Mouse (Mus musculus): ENCODE measurements around the gene Psma3. TPM values are rescaled to one million over a fixed set of nuclear protein-coding genes. Genes with fewer than 3 reads are reported as not detected.

Psma3 gene
- polyA plus RNA-seq, 1 experiment = 210 TPM

DNA sequence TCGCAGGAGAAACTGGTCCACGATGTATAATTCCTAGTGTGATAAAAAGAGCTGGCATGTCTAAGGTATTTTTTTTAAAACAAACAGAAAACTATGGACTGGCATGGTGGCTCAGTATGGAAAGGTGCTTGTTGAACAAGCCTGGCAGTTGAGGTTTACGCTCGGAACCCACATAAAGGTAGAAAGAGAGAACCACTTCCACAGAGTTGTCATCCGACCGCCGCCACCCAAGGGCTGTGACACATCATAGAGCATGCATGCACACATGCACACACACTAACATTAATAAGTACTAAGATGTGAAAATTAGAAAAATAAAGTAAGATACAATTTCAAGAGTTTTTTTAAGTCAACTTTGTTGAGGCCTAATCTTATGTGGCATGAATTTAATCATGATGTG, 33.6 kb upstream of the Psma3 start:
- Histone ChIP-seq H3K4me2 (ENCODE audit: low read depth) (no peak overlapping the region), H3K4me3 (no peak overlapping the region), H3K27me3 (ENCODE audit: control insufficient read depth, insufficient read depth, insufficient read length) (no peaks in the 10 kb centered on the region), H3ac (ENCODE audit: control insufficient read depth, insufficient read length) (no peak overlapping the region), H3K36me3 (ENCODE audit: control insufficient read depth, insufficient read depth) (peaks cover 31% of the 10 kb centered on the region), H3K79me2 (ENCODE audit: control insufficient read depth, insufficient read depth) (peaks cover 26% of the 10 kb centered on the region)
- no peak for TF ChIP-seq MYOG (IDR thresholded peaks at IDR 0.05; ENCODE audit: control insufficient read depth in 1 of 3, insufficient read depth in 1 of 3, insufficient read length in 2 of 3, low read depth in 2 of 3)
- no peak for TF ChIP-seq MYOD1 (IDR thresholded peaks at IDR 0.05; ENCODE audit: control insufficient read depth in 1 of 3, insufficient read length in 2 of 3, low read depth in 2 of 3)
- TF ChIP-seq E2F4 (IDR thresholded peaks at IDR 0.05; ENCODE audit: insufficient read depth) = no peak
- no peak for TF ChIP-seq SRF (IDR thresholded peaks at IDR 0.05; ENCODE audit: control insufficient read depth, insufficient read length, low read depth)
- no peak for TF ChIP-seq POLR2AphosphoS2 (IDR thresholded peaks at IDR 0.05; ENCODE audit: insufficient read length, low read depth)
- TF ChIP-seq USF1 (IDR thresholded peaks at IDR 0.05; ENCODE audit: low read depth) = no peak
- TF ChIP-seq CEBPB (IDR thresholded peaks at IDR 0.05; ENCODE audit: insufficient read depth, poor library complexity, severe bottlenecking) = no peak
- no peak for TF ChIP-seq REST (IDR thresholded peaks at IDR 0.05; ENCODE audit: insufficient read depth, insufficient read length)
- no peak for TF ChIP-seq TCF12 (IDR thresholded peaks at IDR 0.05; ENCODE audit: insufficient read depth, poor library complexity, severe bottlenecking)
- TF ChIP-seq TCF3 (IDR thresholded peaks at IDR 0.05; ENCODE audit: insufficient read length, low read depth) = no peak
- no peak for TF ChIP-seq POLR2A (IDR thresholded peaks at IDR 0.05; ENCODE audit: insufficient read length, low read depth)
- TF ChIP-seq MAX (IDR thresholded peaks at IDR 0.05; ENCODE audit: low read depth) = no peak

DNA sequence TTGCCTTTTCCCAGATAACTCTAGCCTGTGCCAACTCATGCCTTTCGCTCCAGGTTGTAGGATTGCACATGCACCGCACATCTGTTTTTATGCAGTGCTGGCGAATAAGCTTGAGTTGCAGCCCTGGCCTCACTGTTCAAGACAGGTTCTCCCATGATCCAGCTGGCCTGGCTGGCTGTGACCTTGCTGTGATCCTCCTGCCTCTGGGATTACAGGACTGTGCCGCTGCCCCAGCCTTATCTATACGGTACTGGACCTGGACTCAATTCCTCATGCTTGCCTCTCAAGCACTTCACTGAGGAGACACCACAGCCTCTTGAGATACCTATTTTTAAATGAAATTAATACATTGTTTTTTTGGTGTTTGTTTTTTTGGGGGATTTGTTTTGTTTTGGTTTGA, 30.2 kb upstream of the Psma3 start:
- no peak overlapping the region for H3K4me3 ChIP-seq
- peaks cover 49% of the 10 kb centered on the region for H3K36me3 ChIP-seq (ENCODE audit: control insufficient read depth, insufficient read depth)
- no peaks in the 10 kb centered on the region for H3K27me3 ChIP-seq (ENCODE audit: control insufficient read depth, insufficient read depth, insufficient read length)
- TF ChIP-seq REST (IDR thresholded peaks at IDR 0.05; ENCODE audit: insufficient read depth, insufficient read length) = no peak
- no peak for TF ChIP-seq CEBPB (IDR thresholded peaks at IDR 0.05; ENCODE audit: insufficient read depth, poor library complexity, severe bottlenecking)
- H3ac ChIP-seq (ENCODE audit: control insufficient read depth, insufficient read length) = no peak overlapping the region
- peaks cover 12% of the 10 kb centered on the region for H3K79me2 ChIP-seq (ENCODE audit: control insufficient read depth, insufficient read depth)
- no peak overlapping the region for H3K4me2 ChIP-seq (ENCODE audit: low read depth)

DNA sequence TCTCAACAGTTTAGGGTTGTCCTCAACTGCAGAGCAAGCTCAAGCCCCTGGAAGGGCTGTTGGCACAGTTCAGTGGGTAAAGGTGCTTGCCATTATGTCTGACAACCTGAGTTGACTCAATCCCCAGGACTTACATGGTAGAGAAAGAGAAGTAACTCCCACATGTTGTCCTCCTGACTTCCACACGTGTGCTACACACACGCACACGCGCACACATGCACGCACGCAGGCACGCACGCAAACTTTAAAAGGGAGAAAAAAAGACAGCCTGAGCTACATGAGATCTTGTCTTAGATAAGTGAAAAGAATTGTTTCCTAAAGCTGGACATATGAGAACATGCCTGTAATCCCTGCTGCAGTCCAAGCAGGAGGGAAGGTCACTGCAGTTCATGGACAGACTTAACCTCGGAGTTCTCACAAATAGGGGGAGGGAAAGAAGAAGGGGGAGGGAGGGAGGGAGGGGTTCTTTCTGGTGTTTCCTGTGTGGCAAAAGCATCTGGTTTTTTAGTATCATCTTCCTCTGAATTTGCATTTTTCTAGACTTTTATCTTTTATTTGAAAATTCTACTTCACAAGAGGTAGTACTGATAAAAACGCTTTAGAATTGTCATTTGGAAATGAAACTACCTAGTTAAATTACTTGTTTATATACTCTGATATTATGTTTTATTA, 27.7 kb upstream of the Psma3 start:
- Histone ChIP-seq H3ac (ENCODE audit: control insufficient read depth, insufficient read length) (no peak overlapping the region), H3K79me2 (ENCODE audit: control insufficient read depth, insufficient read depth) (no peaks in the 10 kb centered on the region), H3K36me3 (ENCODE audit: control insufficient read depth, insufficient read depth) (peaks cover 66% of the 10 kb centered on the region), H3K4me2 (ENCODE audit: low read depth) (no peak overlapping the region), H3K27me3 (ENCODE audit: control insufficient read depth, insufficient read depth, insufficient read length) (no peaks in the 10 kb centered on the region), H3K4me3 (no peak overlapping the region)
- TF ChIP-seq POLR2A (IDR thresholded peaks at IDR 0.05; ENCODE audit: insufficient read length, low read depth) (no peak), SRF (IDR thresholded peaks at IDR 0.05; ENCODE audit: control insufficient read depth, insufficient read length, low read depth) (no peak), REST (IDR thresholded peaks at IDR 0.05; ENCODE audit: insufficient read depth, insufficient read length) (no peak), E2F4 (IDR thresholded peaks at IDR 0.05; ENCODE audit: insufficient read depth) (no peak)

DNA sequence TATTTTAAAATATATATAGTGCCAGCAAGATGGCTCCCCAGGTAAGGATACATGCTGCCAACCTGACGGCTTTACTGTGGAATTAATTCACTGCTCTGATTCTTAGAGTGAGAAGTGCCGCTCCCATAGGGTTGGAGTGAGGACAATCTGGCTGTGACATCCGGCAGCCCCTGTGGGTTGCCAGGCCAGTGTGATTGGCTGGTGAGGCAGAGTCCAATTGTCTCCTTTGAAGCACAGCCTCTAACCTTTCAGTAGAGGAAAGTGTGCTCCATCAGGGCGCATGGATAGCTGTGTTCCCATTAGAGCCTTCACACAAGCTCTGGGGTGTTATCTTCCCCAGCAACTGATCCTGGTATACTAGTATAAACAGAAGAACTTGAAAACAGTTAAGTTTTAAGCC, 15.8 kb upstream of the Psma3 start:
- Histone ChIP-seq H3K4me3 (no peak overlapping the region), H3ac (ENCODE audit: control insufficient read depth, insufficient read length) (no peak overlapping the region), H3K36me3 (ENCODE audit: control insufficient read depth, insufficient read depth) (peaks cover 60% of the 10 kb centered on the region), H3K79me2 (ENCODE audit: control insufficient read depth, insufficient read depth) (no peaks in the 10 kb centered on the region), H3K4me2 (ENCODE audit: low read depth) (no peak overlapping the region), H3K27me3 (ENCODE audit: control insufficient read depth, insufficient read depth, insufficient read length) (no peaks in the 10 kb centered on the region)
- TF ChIP-seq TCF12 (IDR thresholded peaks at IDR 0.05; ENCODE audit: insufficient read depth, poor library complexity, severe bottlenecking) (no peak), POLR2AphosphoS2 (IDR thresholded peaks at IDR 0.05; ENCODE audit: insufficient read length, low read depth) (no peak), POLR2A (IDR thresholded peaks at IDR 0.05; ENCODE audit: insufficient read length, low read depth) (no peak), MYOG (IDR thresholded peaks at IDR 0.05; ENCODE audit: control insufficient read depth in 1 of 3, insufficient read depth in 1 of 3, insufficient read length in 2 of 3, low read depth in 2 of 3) (no peak), E2F4 (IDR thresholded peaks at IDR 0.05; ENCODE audit: insufficient read depth) (no peak), SRF (IDR thresholded peaks at IDR 0.05; ENCODE audit: control insufficient read depth, insufficient read length, low read depth) (no peak)

DNA sequence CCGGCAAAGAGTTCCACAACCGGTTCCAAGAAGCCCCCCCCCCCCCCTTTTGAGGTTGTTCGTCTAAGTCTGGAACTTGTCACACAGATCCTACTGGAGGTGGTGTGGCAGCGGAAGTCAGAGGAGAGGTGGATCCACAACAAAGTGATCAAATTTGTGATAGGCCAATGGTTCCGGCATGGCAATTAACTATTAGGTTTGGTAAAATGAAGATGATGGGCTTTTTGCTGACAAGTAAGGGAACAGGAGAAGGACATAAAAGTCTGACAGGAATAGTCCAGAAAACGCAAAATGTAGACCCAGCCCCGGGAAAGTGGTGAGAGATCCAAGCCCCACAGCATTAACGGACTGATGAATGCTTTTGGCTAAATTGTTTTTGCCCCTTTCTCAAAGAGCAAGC, 6.8 kb upstream of the Psma3 start:
- peak overlapping the region; percentile 89 for H3K4me2 ChIP-seq (ENCODE audit: low read depth)
- H3K27me3 ChIP-seq (ENCODE audit: control insufficient read depth, insufficient read depth, insufficient read length) = no peaks in the 10 kb centered on the region
- H3K36me3 ChIP-seq (ENCODE audit: control insufficient read depth, insufficient read depth) = peaks cover 16% of the 10 kb centered on the region
- peak overlapping the region; percentile 71 for H3ac ChIP-seq (ENCODE audit: control insufficient read depth, insufficient read length)
- TF ChIP-seq CEBPB (IDR thresholded peaks at IDR 0.05; ENCODE audit: insufficient read depth, poor library complexity, severe bottlenecking) (no peak), TCF3 (IDR thresholded peaks at IDR 0.05; ENCODE audit: insufficient read length, low read depth) (no peak), E2F4 (IDR thresholded peaks at IDR 0.05; ENCODE audit: insufficient read depth) (no peak), MYOG (IDR thresholded peaks at IDR 0.05; ENCODE audit: control insufficient read depth in 1 of 3, insufficient read depth in 1 of 3, insufficient read length in 2 of 3, low read depth in 2 of 3) (no peak), MAX (IDR thresholded peaks at IDR 0.05; ENCODE audit: low read depth) (no peak), TCF12 (IDR thresholded peaks at IDR 0.05; ENCODE audit: insufficient read depth, poor library complexity, severe bottlenecking) (no peak), SRF (IDR thresholded peaks at IDR 0.05; ENCODE audit: control insufficient read depth, insufficient read length, low read depth) (no peak), MYOD1 (IDR thresholded peaks at IDR 0.05; ENCODE audit: control insufficient read depth in 1 of 3, insufficient read length in 2 of 3, low read depth in 2 of 3) (no peak), POLR2A (IDR thresholded peaks at IDR 0.05; ENCODE audit: insufficient read length, low read depth) (no peak), POLR2AphosphoS2 (IDR thresholded peaks at IDR 0.05; ENCODE audit: insufficient read length, low read depth) (no peak), USF1 (IDR thresholded peaks at IDR 0.05; ENCODE audit: low read depth) (no peak), REST (IDR thresholded peaks at IDR 0.05; ENCODE audit: insufficient read depth, insufficient read length) (no peak)
- H3K79me2 ChIP-seq (ENCODE audit: control insufficient read depth, insufficient read depth) = no peaks in the 10 kb centered on the region
- H3K4me3 ChIP-seq = peak overlapping the region; percentile 49

Data from myocyte (in vitro differentiated cells).